Mouse (Mus musculus) c-Kit-positive CD71-positive TER-119-positive erythroid progenitor cells, embryonic 14.5 days (primary cell): ENCODE data around the gene Dcp1b.

Source experiments
- DNase-seq: peaks from one replicate; pipeline ENCODE4 v3.0.0-alpha.2; 2013; ENCODE audit warnings: low spot score

Gene Dcp1b

DNA sequence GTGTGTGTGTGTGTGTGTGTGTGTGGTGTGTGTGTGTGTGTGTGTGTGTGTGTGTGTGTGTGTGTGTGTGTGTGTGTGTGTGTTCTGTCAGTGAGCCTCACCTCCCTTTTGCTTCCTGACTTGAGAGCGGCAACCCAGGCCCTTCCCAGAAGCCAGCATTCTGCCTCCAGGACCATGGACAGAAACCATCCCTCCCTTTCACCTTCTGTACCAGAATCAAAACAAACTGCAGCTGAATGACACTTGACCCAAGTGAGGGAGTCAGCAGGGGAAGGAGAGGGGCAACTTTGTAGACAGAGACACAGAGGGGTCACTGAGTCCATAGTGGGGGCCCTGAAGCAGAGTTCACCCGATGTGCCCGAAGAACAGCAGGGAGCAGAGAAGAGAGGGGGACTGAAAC lies 58.0 kb downstream of the Dcp1b start:
- no peak for DNase-seq

DNA sequence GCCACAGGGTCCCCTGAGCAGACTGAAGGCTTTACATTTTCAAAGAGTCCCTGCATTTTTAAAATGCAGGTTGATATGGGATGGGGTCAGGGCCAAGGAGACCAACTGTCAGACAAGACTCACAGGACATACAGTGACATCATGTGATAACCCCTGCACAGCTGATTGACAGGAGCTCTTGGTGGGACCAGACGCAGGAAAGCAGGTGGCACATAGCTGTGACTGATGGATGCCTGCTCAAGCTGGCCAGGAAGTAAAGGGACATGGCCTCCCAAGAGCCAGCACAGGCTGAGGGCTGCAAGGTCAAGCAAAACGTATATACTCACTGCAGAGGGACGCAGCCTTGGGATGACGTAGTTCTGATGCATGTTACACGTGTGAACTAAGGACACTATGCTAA lies 60.4 kb downstream of the Dcp1b start:
- DNase-seq = no peak

DNA sequence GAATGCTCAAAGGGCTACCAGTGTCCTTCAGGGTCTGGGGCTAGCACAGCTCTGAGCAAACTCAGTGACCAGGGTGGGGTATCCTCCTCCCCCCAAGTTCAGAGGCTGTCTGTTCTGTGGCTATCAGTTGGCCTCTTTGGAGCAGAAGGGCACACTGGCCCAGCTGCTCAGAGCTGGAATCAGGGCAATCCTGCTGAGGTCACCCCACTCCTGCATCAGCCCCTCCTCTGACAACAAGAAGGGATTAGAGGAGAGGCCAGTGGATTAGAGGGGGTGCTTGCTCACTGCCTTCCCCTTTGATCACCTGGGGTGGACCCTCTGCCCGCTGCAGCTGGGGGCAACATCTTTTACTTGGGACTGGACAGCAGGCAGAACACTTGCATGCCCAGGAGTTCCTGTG lies 61.2 kb downstream of the Dcp1b start, which contains the start of gene Cacna2d4:
Gene Cacna2d4 (plus strand): TSS at position 286 of the 400 bp plus-strand sequence.
- no peak for DNase-seq

DNA sequence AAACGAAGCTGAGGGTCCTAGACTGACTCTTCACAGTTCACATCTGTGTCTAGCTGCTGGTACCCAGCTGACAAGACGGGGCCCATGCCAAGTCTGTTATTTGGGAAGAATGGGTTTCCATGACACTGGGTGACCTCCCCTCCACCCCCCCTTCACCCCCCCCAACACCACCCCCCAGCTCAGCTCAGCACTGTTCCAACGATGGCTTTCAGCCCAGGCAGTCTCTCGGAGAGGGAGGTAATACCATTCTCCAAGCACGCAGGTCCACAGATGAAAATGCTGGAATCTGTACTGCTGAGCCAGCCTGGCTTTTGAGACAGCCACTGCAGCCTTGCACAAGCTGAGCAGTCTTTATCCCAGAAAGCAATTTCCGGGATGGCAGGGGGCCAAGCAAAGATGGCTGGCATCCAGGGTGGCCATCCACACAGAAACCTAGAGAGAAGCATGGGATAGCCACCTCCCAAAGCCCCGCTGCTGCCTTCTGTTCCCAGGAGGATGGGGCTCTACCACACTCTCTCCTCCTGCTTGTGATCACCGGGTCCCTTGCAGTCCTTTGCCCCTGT lies 62.5 kb downstream of the Dcp1b start:
- no peak for DNase-seq

DNA sequence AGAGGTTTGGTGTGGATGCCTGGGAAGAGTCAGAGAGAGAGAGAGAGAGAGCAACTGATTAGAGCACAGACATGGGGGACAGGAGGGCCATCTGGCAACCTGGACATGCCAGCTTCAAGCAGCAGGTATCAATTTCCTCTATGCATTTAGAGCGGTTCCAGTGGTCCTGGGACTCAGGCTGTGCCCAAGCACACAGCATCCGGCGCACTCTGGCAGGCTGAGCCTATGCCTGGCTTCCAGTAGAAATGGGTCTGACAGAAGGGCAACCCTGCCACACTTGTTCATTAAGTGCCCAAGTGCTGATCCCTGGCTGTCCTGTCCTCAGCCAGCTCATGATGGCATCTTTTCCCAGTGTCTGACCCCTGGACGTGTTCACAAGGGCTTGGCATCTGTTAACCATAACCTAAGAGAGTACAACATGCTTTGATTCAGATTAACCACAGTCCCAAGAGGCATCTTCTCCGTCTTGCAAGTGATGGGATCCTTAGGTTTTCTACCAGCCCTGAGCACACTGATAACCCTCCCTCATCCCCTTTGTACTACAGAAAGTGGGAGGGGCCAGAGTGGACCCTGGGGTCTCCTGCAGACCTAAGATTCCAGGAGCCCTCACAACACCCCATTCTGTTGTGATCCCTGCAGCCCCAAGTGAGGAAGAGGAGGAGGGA lies 64.4 kb downstream of the Dcp1b start:
- DNase-seq = no peak

DNA sequence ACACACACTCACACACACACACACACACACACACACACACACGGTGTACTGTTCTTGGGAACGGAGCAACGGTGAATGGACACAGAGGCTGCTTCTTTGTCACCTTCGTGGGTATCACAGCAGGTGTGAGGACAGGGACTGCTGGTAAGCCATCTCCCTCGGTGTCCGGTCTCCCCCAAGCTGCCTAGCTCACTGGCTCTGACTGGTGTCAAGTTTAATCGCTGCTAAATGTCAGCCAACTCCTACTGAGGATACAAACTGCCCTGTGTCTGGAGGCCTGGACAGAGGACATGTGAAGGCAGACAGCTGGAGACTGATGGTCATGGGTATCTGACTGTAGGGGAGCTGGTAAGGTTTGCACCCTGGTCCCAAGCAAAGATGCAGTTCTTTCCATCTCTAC lies 65.2 kb downstream of the Dcp1b start:
- DNase-seq = no peak

DNA sequence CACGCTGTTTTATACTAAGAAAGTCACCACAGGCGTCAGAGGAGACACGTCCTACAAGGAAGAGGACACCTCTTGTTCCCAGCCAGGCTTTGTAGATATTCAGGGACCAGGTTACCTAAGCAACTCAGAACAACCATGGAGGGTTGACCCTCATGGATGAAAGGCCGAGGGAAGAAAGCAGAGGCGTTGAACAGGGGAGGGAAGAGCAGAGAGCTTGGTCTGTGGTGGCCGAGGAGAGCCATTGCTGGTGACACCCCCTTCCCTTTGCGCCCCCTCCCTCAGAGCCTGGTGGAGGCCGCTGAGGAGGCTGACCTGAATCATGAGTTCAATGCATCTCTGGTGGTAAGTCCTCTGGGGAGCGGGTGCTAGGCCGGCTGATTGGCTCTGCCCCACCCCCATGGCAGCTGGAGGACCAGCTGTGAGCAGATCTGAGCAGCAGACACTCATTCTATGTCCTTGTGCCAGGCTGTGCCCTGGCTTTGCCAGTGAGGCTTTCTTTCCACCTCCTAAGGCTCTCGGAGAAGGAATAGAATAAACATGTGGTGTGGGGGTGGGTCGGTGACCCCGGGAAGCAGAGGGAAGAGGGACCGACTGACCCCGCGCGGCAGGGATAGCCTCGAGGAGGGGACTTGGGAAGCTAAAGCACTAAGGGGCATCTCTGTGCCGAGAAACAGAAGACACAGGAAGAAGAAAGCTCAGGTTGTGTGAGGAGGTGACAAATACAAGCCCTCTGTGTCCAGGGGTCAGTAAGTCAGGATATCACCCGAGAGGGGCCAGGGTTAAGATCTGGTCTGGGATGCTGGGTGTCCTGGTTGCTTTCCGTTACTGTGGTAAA lies 66.0 kb downstream of the Dcp1b start:
- no peak for DNase-seq

DNA sequence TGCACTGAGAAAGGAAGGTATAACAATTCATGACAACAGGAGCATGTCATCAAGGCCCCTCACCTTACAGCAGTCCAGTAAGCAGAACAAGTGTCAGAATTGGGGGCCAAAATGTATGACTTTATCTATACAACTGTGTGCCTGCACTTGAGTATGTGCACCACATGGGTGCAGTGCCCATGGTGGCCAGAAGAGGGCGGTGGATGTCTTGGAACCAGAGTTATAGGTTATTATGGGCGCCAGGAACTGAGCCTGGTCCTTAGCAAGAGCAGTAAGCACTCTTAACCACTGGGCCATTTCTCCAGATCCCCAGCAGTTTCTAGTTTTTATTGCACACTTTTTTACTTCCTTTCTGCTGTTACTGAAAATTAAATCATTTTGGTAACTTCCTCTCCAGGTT lies 71.0 kb downstream of the Dcp1b start:
- DNase-seq = no peak

DNA sequence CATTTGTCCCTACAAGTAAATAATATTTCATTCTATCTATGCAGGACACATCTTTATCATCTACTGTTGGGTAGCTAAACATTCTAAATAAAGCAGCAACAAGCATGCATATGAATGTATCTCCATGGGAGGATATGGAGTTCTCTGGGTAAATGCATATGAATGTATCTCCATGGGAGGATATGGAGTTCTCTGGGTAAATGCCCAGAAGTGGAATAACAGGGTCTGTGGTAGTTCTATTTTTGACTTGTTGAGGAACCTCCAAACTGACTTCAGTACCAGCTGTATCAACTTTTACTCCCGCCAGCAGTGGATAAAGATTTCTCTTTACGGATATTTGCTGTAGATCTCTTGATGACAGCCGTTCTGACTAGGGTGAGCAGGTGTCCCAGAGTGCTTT lies 73.5 kb downstream of the Dcp1b start:
- no peak for DNase-seq

DNA sequence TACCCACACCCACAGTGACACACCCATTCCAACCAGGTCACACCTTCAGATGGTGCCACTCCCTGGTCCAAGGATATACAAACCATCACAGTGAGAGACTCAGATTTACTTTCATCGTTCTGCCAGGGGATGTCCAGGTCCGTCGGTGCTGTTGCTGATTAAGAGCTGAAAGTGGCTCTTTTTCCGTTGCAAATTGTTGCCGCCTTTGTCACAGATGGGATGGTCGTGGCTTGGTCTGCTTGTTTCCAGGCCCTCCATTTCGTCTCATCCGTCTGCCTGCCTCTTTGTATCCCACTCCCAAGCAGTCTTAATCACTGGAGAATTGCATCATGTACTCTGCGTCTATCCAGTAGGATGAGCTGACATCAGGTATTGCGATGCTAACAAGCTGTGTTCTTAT lies 74.7 kb downstream of the Dcp1b start:
- no peak for DNase-seq

DNA sequence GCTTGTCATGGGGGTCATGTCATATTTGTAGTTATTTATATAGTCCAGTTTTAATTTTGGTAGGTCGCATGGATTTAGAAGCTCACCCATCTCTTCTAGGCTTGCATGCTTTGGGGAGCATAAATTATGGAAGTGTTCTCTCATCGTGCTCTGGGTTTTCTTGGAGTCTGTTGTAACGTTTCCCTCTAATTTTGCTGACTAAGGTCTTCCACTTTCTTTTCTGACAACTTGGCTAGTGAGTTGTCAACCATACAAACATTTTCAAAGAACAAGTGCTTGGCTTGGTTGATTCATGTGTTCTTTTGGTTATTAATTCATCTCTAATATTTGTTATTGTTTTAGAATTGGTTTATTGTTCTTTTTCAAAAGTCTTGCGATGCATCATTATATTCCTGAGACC lies 76.7 kb downstream of the Dcp1b start:
- DNase-seq = no peak
